17 mouse cellular contexts compared by ENCODE assay signal in the genomic region with DNA sequence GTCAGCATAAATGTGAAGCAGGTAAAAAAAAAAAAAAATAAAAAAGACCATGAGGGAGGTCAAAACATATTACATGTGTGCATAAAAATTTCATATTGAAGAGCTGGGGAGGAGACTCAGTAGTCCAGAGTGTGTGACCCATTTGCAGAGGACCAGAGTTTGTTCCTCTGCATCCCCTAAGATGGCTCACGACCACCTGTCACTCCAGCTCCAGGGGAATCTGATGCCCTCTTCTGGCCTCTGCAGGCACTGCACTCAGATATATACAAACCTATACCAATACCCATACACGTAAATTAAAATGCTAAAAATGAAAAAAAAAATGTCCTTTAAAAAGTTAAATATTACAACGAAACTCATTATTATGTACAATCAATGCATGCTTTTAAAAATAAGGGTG.
A peak's percentile ranks its signal among the peaks of the same experiment; 100 is the strongest.
DNase-seq lines count a peak whose midpoint lies in the region; ATAC-seq and TF ChIP-seq lines count a peak whose summit lies in the region.
"Had no signal": no experiment of that assay in that cellular context is flagged by ENCODE, and none has a peak within 500 bp of the region (broad histone marks: within the 10 kb centered on the region; RNA-seq: fewer than 3 reads in every experiment).

No protein-coding gene starts in this region.

- TF ChIP-seq POLR2A in testis, adult 2 months (IDR thresholded peaks at IDR 0.05; ENCODE audit: control insufficient read depth, low read depth, low read length) = no peak

- no peaks in the 10 kb centered on the region for H3K4me1 ChIP-seq in forebrain, postnatal 0 days (ENCODE audit: insufficient read depth)
- H3K4me1 ChIP-seq in forebrain, embryonic 13.5 days = no peaks in the 10 kb centered on the region
- no peaks in the 10 kb centered on the region for H3K4me1 ChIP-seq in testis, adult 2 months (ENCODE audit: control insufficient read depth, insufficient read depth, low read length)
- H3K4me1 ChIP-seq: liver, embryonic 15.5 days; neural tube, embryonic 13.5 days had no signal

- DNase-seq in forebrain, postnatal 0 days = no peak
- no peak for DNase-seq in layer of hippocampus, adult 2 months (ENCODE audit: low spot score in 2 of 2)
- no peak for DNase-seq in layer of hippocampus, adult 9-10 months (ENCODE audit: low spot score)
- DNase-seq in testis, postnatal 14 days (ENCODE audit: low spot score) = no peak
- DNase-seq in ovary, postnatal 36 days (ENCODE audit: low spot score) = no peak
- DNase-seq: adrenal gland, postnatal 14 days; gastrocnemius, postnatal 10 days; kidney, postnatal 14 days; layer of hippocampus, postnatal 36 days; midbrain, embryonic 14.5 days; right cerebral cortex, adult 18-20 months had no signal

- 57% methylated on average over 3 of the region's 3 CpGs for WGBS in forebrain, postnatal 0 days
- 67% methylated on average over 3 of the region's 3 CpGs for WGBS in forebrain, embryonic 13.5 days

- H3K9ac ChIP-seq in forebrain, postnatal 0 days = no peak overlapping the region
- H3K9ac ChIP-seq in forebrain, embryonic 13.5 days = no peak overlapping the region
- H3K9ac ChIP-seq: hindbrain, embryonic 15.5 days; liver, embryonic 15.5 days; neural tube, embryonic 13.5 days had no signal

- no peak overlapping the region for H3K4me3 ChIP-seq in forebrain, postnatal 0 days (ENCODE audit: low read depth, low read length)
- no peak overlapping the region for H3K4me3 ChIP-seq in forebrain, embryonic 13.5 days
- no peak overlapping the region for H3K4me3 ChIP-seq in layer of hippocampus, adult 2 months
- no peak overlapping the region for H3K4me3 ChIP-seq in testis, adult 2 months (ENCODE audit: control insufficient read depth, low read depth, low read length)
- H3K4me3 ChIP-seq: hindbrain, embryonic 15.5 days; liver, embryonic 15.5 days; neural tube, embryonic 13.5 days had no signal

- ATAC-seq in forebrain, postnatal 0 days = no peak
- ATAC-seq in forebrain, embryonic 13.5 days = no peak

- H3K27ac ChIP-seq in forebrain, postnatal 0 days (ENCODE audit: low read depth, low read length) = peak overlapping the region; percentile 76; the same call in 1 of the 2 replicates
- H3K27ac ChIP-seq in forebrain, embryonic 13.5 days = no peak overlapping the region
- peak overlapping the region; percentile 81; the same call in 1 of the 2 replicates for H3K27ac ChIP-seq in layer of hippocampus, adult 2 months
- no peak overlapping the region for H3K27ac ChIP-seq in testis, adult 2 months (ENCODE audit: control insufficient read depth, insufficient read depth, low read depth, low read length)
- H3K27ac ChIP-seq: hindbrain, embryonic 15.5 days; liver, embryonic 15.5 days; macrophage; neural tube, embryonic 13.5 days had no signal

- no peak overlapping the region for H3K4me2 ChIP-seq in forebrain, postnatal 0 days (ENCODE audit: low read depth)
- no peak overlapping the region for H3K4me2 ChIP-seq in forebrain, embryonic 13.5 days
- H3K4me2 ChIP-seq: hindbrain, embryonic 15.5 days; liver, embryonic 15.5 days; neural tube, embryonic 13.5 days had no signal

- peak; percentile 51 for TF ChIP-seq CTCF in forebrain, postnatal 0 days (IDR thresholded peaks at IDR 0.05; ENCODE audit: low read depth)
- peak; percentile 72 for TF ChIP-seq CTCF in layer of hippocampus, adult 2 months (conservative IDR thresholded peaks at IDR 0.05)
- peak; percentile 51; the same call in 1 of the 2 replicates for TF ChIP-seq CTCF in testis, adult 2 months (IDR thresholded peaks at IDR 0.05; ENCODE audit: control insufficient read depth, insufficient read depth, insufficient replicate concordance, low read depth, low read length)

- no peaks in the 10 kb centered on the region for H3K27me3 ChIP-seq in forebrain, postnatal 0 days (ENCODE audit: insufficient read depth, low read length)
- no peaks in the 10 kb centered on the region for H3K27me3 ChIP-seq in forebrain, embryonic 13.5 days
- no peaks in the 10 kb centered on the region for H3K27me3 ChIP-seq in testis, adult 2 months (ENCODE audit: control insufficient read depth, insufficient read depth, low read length)
- H3K27me3 ChIP-seq: hindbrain, embryonic 15.5 days; liver, embryonic 15.5 days; neural tube, embryonic 13.5 days had no signal

- H3K36me3 ChIP-seq in forebrain, postnatal 0 days (ENCODE audit: insufficient read depth) = no peaks in the 10 kb centered on the region
- no peaks in the 10 kb centered on the region for H3K36me3 ChIP-seq in forebrain, embryonic 13.5 days (ENCODE audit: poor library complexity, severe bottlenecking)
- no peaks in the 10 kb centered on the region for H3K36me3 ChIP-seq in testis, adult 2 months (ENCODE audit: control insufficient read depth, insufficient read depth, low read length)
- H3K36me3 ChIP-seq: hindbrain, embryonic 15.5 days; liver, embryonic 15.5 days; neural tube, embryonic 13.5 days had no signal

- H3K9me3 ChIP-seq in forebrain, postnatal 0 days (ENCODE audit: low read length) = no peaks in the 10 kb centered on the region
- no peaks in the 10 kb centered on the region; the same call in 1 of the 2 replicates for H3K9me3 ChIP-seq in forebrain, embryonic 13.5 days (replicated peaks)
- H3K9me3 ChIP-seq: hindbrain, embryonic 15.5 days; neural tube, embryonic 13.5 days had no signal

Comparison
In these comparisons a context has a peak if more than half of its experiments do, and no peak if none do; other contexts are left out.
1. H3K27ac ChIP-seq: peak in forebrain, postnatal 0 days (single experiment) and layer of hippocampus, adult 2 months (single experiment); none in forebrain, embryonic 13.5 days (single experiment) and testis, adult 2 months (single experiment).
2. Peak in every context shown above with its lines, with median percentiles within 50 percentile points of each other: CTCF ChIP-seq.